Mouse (Mus musculus) gastrocnemius, adult 2 months (tissue): ENCODE measurements around the gene Tfec. TPM values are rescaled to one million over a fixed set of nuclear protein-coding genes. Genes with fewer than 3 reads are reported as not detected.

ENCODE experiments used
- DNase-seq: peaks from one replicate; pipeline ENCODE4 v3.0.0; 2022
- H3K27ac ChIP-seq: fragments of 200-600 bp; 2 replicates; pipeline ENCODE4 v1.8.1; 2022; ENCODE audit warnings: mild to moderate bottlenecking
- H3K4me3 ChIP-seq: fragments of 200-600 bp; 2 replicates; pipeline ENCODE4 v1.8.1; 2022; ENCODE audit warnings: mild to moderate bottlenecking, moderate library complexity
- CTCF ChIP-seq: fragments of 200-600 bp; IDR thresholded peaks from 2 replicates; pipeline ENCODE4 v1.8.1; 2022; ENCODE audit warnings: antibody characterized with exemption, mild to moderate bottlenecking, moderate library complexity
- intact Hi-C: fragments of 180-260 bp; cut with DNase I; formaldehyde crosslinking; loops from one replicate; pipeline ENCODE4 v1.15.1; 2025
- total RNA-seq, 2 experiments: library from RNA; stranded (reverse); gene quantifications; 2 replicates each; pipeline ENCODE4 v1.2.3; 2021

Tfec gene
- total RNA-seq, 2 experiments from 2014 or later = not detected

- H3K4me3 ChIP-seq = no peak overlapping the region
- H3K27ac ChIP-seq = no peak overlapping the region
- TF ChIP-seq CTCF = no peak
- intact Hi-C loops = no loop called here
- no peak for DNase-seq
These were observed 36.2 kb downstream of the Tfec start for GRCm38 (mm10) chr6:16862050-16862449.

- H3K4me3 ChIP-seq = no peak overlapping the region
- intact Hi-C loops = no loop called here
- DNase-seq = no peak
- no peak for TF ChIP-seq CTCF
- H3K27ac ChIP-seq = no peak overlapping the region
These were observed 42.2 kb downstream of the Tfec start for GRCm38 (mm10) chr6:16855879-16856545.

- no peak for DNase-seq
- H3K27ac ChIP-seq = no peak overlapping the region
- TF ChIP-seq CTCF = no peak
- H3K4me3 ChIP-seq = no peak overlapping the region
- intact Hi-C loops = no loop called here
These were observed 43.3 kb downstream of the Tfec start for GRCm38 (mm10) chr6:16854977-16855376.

GRCm38 (mm10) chr6:16846521-16846920 is 51.7 kb downstream of the Tfec start:
- intact Hi-C loops = no loop called here
- DNase-seq = no peak
- Histone ChIP-seq H3K4me3 (no peak overlapping the region), H3K27ac (no peak overlapping the region)
- no peak for TF ChIP-seq CTCF

GRCm38 (mm10) chr6:16835631-16836030 is 62.6 kb downstream of the Tfec start:
- intact Hi-C loops = no loop called here
- TF ChIP-seq CTCF = no peak
- H3K4me3 ChIP-seq = no peak overlapping the region
- no peak for DNase-seq
- no peak overlapping the region for H3K27ac ChIP-seq

GRCm38 (mm10) chr6:16828304-16828703 is 69.9 kb downstream of the Tfec start:
- Histone ChIP-seq H3K4me3 (no peak overlapping the region), H3K27ac (no peak overlapping the region)
- no peak for DNase-seq
- TF ChIP-seq CTCF = no peak
- intact Hi-C loops = no loop called here

- DNase-seq = no peak
- intact Hi-C loops = no loop called here
- Histone ChIP-seq H3K4me3 (no peak overlapping the region), H3K27ac (no peak overlapping the region)
- TF ChIP-seq CTCF = no peak
These were observed 76.3 kb downstream of the Tfec start for GRCm38 (mm10) chr6:16821985-16822384.

GRCm38 (mm10) chr6:16806302-16806701 is 91.9 kb downstream of the Tfec start:
- intact Hi-C loops = no loop called here
- no peak overlapping the region for H3K4me3 ChIP-seq
- no peak for TF ChIP-seq CTCF
- no peak overlapping the region for H3K27ac ChIP-seq
- DNase-seq = no peak

- H3K4me3 ChIP-seq = 0 out of 2 replicates have a peak overlapping the region, but pooled peaks have one; percentile 13
- intact Hi-C loops = no loop called here
- DNase-seq = peak; percentile 17
These were observed 100.6 kb downstream of the Tfec start for GRCm38 (mm10) chr6:16797669-16798068.

GRCm38 (mm10) chr6:16796914-16797313 is 101.3 kb downstream of the Tfec start:
- DNase-seq = no peak
- no peak overlapping the region for H3K27ac ChIP-seq
- no peak overlapping the region for H3K4me3 ChIP-seq
- intact Hi-C loops = no loop called here
- no peak for TF ChIP-seq CTCF

More at GRCm38 (mm10) chr6:16797669-16798068, 100.6 kb downstream of the Tfec start:
- H3K27ac ChIP-seq = no peak overlapping the region
- TF ChIP-seq CTCF = peak; percentile 39

- no peak for DNase-seq
- intact Hi-C loops = no loop called here
These were observed 104.2 kb downstream of the Tfec start for GRCm38 (mm10) chr6:16794036-16794435.

GRCm38 (mm10) chr6:16785166-16785565 is 113.1 kb downstream of the Tfec start:
- no peak for DNase-seq
- H3K27ac ChIP-seq = no peak overlapping the region
- no peak for TF ChIP-seq CTCF
- H3K4me3 ChIP-seq = no peak overlapping the region
- intact Hi-C loops = no loop called here

More at GRCm38 (mm10) chr6:16794036-16794435, 104.2 kb downstream of the Tfec start:
- TF ChIP-seq CTCF = no peak
- no peak overlapping the region for H3K4me3 ChIP-seq
- no peak overlapping the region for H3K27ac ChIP-seq

Other genes with a start within 250 kb of the Tfec start
- 1 to 10 TPM in 1 of 2 experiments, under 1 TPM in 1; 0.69 to 2.6 TPM for gene Tes, start 166.7 kb upstream of the Tfec start, total RNA-seq